Mouse (Mus musculus): Measurements from ENCODE around the gene Tcl1b3.

- TF ChIP-seq POLR2A (IDR thresholded peaks at IDR 0.05; ENCODE audit: borderline replicate concordance, low read depth, low read length) = no peak
- no peak for TF ChIP-seq CTCF (IDR thresholded peaks at IDR 0.05; ENCODE audit: low read depth, low read length)
These were observed 48.2 kb downstream of the Tcl1b3 start for GRCm38 (mm10) chr12:105239060-105239459.
